Mouse (Mus musculus) WW6 (cell line): ENCODE data around the gene Vps54.
"Not testable (repeated sequence)": the region's sequence is repeated elsewhere in the genome, so short reads cannot be mapped to it uniquely, and the experiment has no call there.

ENCODE experiments used
- DNase-seq: peaks from one replicate; pipeline ENCODE4 v3.0.0-alpha.2; 2013; ENCODE audit warnings: low read depth, low spot score

The Vps54 gene

DNA sequence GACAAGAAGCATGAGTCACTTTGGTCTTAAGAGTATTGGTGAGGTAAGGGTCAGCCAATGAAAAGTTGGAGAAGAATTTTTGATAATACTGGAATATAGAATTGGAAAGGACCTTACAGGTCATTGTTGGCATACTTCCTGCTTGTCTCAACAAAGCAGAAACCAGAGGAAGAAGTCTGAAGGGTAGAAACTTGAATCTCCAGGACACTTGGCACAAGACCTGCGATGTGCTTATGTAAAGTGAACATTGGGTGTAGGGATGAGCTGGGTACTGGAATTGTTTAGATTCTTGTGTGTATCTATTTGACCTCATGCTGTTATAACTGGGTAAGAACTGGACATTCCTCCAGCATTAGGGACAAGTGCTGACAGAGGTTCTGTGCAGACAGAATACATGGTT, 2.3 kb downstream of the Vps54 start:
- DNase-seq = no peak

GRCm38 (mm10) chr11:21247203-21247865, 8.3 kb downstream of the Vps54 start:
- no peak for DNase-seq

- no peak for DNase-seq
Observed at GRCm38 (mm10) chr11:21247940-21248339, 8.9 kb downstream of the Vps54 start.

- DNase-seq = no peak
Observed at GRCm38 (mm10) chr11:21250366-21250765, 11.3 kb downstream of the Vps54 start.

DNA sequence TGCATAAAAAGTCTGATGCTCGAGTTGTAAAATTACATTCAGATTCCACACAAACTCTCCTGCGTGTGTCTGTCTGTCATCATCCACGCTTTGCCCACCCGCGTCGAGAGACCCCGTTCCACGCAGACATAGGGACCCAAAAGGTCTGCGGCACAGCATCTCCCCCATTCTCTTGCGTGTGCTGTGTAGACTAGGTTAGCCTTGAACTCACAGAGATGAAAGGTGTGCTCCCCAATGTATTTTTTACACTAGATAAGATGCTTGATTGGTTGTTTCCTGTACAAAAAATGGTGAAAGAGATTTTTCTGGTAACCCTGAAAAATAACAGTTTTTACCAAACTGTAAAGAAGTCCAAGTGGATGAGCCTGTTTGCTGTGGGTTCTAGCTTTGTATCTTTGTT, 19.5 kb downstream of the Vps54 start:
- not testable (repeated sequence) for DNase-seq

DNA sequence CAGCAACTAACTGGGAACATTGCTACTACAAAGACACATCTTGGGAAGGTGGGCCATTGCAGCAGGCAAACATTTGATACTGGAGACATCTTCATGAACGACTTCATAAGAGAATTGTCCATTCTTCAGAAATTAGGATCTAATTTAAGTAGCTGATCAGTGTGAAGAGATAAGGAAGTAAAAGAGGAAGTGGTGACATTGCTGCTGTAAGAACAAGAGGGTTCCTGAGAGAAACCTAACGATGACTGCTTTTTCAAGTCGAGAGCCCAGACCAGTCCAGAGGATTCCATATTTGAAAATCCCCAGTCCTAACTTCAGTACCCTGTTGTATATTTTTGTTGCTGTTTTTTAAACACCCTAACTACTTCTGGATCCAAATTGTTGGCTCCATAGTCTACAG, 26.3 kb downstream of the Vps54 start:
- no peak for DNase-seq

DNA sequence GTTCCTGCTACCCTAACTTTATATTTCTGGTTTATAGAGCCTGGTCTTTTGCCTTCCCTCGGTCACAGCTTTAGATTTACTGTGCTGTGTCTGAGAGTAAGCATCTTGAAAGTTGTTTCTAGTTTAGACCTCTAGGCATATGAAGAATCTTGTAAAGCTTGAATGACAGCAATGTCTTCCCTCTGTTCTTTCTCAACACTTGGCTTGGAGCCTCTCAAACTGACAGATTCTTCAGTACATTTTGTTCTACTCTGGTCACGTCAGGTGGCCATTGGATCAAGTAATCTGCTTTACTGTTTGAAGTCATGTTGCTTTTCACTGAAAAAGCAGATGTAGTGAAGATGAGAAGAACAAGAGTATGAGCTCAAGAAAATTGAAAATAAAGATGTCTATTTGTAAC, 37.1 kb downstream of the Vps54 start:
- no peak for DNase-seq

DNA sequence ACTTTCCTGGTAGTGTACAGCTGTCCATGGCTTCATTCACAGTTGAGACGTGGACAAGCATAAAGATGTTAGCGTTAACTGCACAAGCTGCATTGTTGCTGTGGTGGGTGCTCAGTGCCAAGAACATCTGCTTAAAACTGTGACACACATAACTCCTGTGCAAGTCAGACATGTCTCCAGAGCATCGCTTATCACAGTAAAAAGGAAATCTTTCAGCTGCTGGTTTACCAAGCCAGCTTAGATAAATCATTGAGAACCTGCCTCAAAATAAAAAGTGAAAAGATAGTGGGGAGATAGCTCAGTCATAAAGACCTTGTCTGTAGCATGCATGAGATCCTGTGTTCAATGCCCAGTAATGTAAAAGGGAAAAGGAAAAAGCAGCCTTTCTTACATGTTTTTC, 47.3 kb downstream of the Vps54 start:
- no peak for DNase-seq

GRCm38 (mm10) chr11:21288153-21288552, 49.1 kb downstream of the Vps54 start:
- DNase-seq = not testable (repeated sequence)

DNA sequence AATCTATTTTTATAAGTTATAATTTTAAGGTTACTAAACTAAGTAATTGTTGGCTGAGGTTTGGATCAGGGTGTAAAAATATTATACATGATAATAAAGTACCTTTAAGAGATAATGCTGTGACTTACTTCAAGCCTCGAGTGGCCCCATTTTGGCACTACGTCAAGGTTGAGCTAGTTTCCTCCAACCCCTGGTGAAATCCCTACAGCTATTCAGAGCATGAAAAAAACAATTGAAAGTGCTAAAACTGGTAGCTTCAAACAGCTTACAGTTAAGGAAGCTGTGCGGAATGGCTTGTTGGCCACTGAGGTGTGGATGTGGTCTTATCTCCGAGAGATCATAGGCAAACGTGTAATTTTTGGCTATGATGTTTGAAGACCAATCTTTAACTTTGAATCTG, 56.4 kb downstream of the Vps54 start:
- DNase-seq = no peak

- DNase-seq = no peak
Observed at GRCm38 (mm10) chr11:21303619-21304018, 64.5 kb downstream of the Vps54 start.

- no peak for DNase-seq
Observed at GRCm38 (mm10) chr11:21307078-21307668, 68.1 kb downstream of the Vps54 start.

DNA sequence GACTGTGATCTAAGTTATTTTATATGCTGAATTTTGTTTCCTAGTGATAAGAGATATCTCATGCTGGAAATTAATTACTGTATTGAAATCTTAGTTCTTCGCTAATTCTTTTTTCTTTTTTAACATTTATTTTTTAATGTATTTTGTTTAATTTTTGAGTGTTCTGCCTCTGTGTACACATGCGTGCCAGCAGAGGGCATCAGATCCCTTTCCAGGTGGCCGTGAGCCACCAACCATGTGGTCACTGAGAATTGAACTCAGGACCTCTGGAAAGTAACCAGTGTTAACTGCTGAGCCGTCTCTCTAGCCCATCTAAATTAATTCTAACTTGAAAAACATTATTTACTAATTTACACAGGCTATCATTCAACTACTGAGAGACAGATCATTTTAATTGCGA, 69.0 kb downstream of the Vps54 start:
- no peak for DNase-seq

GRCm38 (mm10) chr11:21309516-21309915, 70.4 kb downstream of the Vps54 start:
- no peak for DNase-seq

DNA sequence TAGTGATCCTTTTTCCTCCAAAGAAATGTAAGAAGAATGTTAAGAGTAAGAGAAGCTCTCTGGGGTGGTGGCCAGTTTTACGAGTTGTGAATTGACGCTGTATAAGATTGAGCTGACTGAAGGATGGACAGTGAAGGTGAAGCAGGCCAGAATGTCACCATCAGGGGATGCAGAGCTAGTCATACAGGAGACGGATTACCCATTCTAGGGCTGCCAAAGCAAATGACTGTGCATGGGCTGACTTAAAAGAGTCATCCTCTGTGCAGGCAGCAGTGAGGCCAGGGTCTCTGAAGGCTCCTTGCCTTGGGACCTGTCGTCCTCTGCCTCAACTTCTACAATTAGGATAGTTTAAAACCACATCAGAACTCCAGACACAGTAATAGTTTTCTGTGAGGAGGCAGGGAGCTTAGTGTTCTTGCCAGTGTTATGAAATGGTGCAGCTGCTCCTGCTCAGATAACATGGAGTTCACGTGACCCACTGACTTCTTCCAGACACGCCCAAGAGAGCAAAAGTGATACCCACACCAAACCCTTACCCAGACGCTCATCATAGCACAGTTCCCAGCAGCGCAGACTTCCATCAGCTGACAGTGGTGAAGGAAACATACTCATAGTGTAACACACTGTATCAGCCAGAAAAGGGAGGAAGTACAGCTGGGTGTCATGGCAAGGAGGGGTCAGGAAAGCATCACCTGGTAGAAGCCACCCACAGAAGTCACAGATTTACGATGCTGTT, 75.0 kb downstream of the Vps54 start:
- DNase-seq = no peak

GRCm38 (mm10) chr11:21321577-21321976, 82.5 kb downstream of the Vps54 start:
- DNase-seq = no peak

GRCm38 (mm10) chr11:21322349-21322748, 83.3 kb downstream of the Vps54 start:
- no peak for DNase-seq

DNA sequence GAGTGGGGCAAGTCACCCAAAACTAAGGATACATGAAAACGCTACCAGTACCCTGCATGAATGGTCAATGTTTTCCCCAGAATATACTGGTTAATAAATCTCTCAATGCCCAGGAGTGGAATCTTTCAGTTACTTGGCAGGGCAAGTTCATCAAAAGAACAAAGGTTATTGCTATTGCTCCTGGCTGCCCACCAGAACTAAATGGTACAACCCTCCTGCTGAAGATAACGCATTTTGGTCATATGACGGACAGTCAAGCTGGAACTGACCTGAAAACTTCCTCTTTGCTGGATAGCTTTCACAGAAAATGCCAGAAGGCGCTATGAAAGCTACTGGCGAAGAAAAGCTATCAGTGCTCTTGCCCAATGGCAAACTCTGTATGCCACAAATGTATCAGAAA, 86.7 kb downstream of the Vps54 start:
- no peak for DNase-seq

GRCm38 (mm10) chr11:21326770-21327169, 87.7 kb downstream of the Vps54 start:
- DNase-seq = peak; percentile 20

DNA sequence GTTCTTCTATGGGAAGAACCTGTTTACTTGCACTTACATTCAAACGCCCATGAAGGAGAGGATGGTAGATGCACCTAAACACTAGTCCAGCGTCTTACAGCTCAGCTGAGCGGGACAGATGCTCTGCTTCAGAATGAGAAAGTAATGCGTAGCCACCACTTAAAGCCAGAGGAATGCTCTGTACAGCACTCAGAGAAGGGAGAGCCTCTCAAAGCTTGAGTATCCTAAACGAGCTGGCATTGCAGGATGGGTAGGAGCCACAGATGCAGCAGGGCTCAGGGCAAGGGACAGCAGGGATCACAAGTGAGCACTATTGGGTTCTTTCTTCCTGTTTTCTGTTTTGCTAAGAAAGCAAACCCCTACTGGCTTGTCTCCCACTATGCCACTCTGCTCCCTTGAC, 88.4 kb downstream of the Vps54 start:
- no peak for DNase-seq

GRCm38 (mm10) chr11:21328141-21328540, 89.1 kb downstream of the Vps54 start:
- DNase-seq = no peak

GRCm38 (mm10) chr11:21332639-21333295, 93.7 kb downstream of the Vps54 start:
- no peak for DNase-seq
